Mouse (Mus musculus): ENCODE measurements around the gene Zfp646. TPM values are rescaled to one million over a fixed set of nuclear protein-coding genes. Genes with fewer than 3 reads are reported as not detected.
A peak's percentile ranks its signal among the peaks of the same experiment; 100 is the strongest.

Zfp646 gene
- polyA plus RNA-seq, 1 experiment from 2014 or later, result 17.2 TPM

DNA sequence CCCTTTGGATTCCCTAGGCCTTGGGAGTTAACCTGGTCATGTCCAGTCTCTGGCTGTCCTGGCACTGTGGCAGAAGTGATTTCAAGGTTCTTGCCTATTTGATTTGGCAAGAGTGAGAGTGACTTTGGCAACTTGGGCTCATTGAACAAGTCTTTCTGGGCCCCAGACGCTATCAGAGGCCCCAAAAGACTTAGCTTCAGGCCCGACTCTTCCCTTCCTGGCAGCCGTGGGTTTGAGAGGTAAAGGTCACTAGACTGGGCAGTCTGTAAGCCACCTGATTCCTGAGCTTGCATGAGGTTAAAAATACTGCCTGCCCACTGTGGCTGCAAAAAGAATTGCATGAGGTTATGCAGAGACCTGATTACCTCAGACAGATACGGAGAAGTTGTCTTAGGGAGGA, 32.6 kb downstream of the Zfp646 start:
- DNase-seq (ENCODE audit: low spot score), result no peak
- Histone ChIP-seq H3K9me3 (replicated peaks) (no peaks in the 10 kb centered on the region), H3K27ac (replicated peaks) (no peak overlapping the region), H3K4me1 (peaks cover 27% of the 10 kb centered on the region), H3K36me3 (peaks cover 52% of the 10 kb centered on the region), H3K4me3 (no peak overlapping the region), H3K27me3 (ENCODE audit: low read depth, poor library complexity, severe bottlenecking) (no peaks in the 10 kb centered on the region)
- WGBS, result 95% methylated on average over 4 of the region's 4 CpGs

DNA sequence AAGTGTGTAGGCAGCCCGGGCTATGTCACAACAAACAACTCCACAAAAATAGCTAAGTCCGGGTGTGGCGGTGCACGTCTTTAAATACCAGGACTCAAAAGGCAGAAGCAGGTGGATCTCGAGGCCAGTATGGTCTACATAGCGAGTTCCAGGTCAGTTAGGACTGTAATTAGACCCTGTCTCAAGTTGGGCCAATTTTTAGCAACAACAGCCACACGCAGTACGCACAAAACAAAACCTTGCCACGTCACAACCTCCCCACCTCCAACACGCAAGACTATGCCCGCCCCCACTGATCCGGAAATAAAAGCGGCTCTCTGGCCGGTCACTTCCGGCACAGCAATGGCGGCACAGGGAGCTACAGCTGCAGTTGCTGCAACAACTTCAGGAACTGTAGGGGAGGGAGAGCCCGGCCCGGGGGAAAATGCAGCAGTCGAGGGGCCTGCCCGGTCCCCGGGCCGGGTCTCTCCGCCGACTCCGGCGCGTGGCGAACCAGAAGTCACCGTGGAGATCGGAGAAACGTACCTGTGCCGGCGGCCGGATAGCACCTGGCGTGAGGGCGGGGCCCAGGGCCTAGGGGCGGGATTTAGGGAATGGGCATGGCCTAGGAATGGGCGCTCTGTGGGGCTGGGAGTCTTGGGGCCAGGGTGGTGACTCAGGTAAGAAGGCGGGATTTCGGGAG, 36.3 kb downstream of the Zfp646 start, which contains the start of gene Kat8:
Kat8 (plus strand) TSS at position 327 of the 682 bp plus-strand sequence.
- peak within 1 kb of the TSS; percentile 83 for H3K4me3 ChIP-seq
- peaks cover 56% of the 10 kb centered on the region for H3K36me3 ChIP-seq
- peak; percentile 92 for DNase-seq (ENCODE audit: low spot score)
- 1% methylated on average over 40 of the region's 40 CpGs for WGBS
- no peaks in the 10 kb centered on the region for H3K9me3 ChIP-seq (replicated peaks)
- peak within 1 kb of the TSS; percentile 89 for H3K27ac ChIP-seq (replicated peaks)
- H3K4me1 ChIP-seq, result peaks cover 14% of the 10 kb centered on the region
- H3K27me3 ChIP-seq (ENCODE audit: low read depth, poor library complexity, severe bottlenecking), result no peaks in the 10 kb centered on the region

DNA sequence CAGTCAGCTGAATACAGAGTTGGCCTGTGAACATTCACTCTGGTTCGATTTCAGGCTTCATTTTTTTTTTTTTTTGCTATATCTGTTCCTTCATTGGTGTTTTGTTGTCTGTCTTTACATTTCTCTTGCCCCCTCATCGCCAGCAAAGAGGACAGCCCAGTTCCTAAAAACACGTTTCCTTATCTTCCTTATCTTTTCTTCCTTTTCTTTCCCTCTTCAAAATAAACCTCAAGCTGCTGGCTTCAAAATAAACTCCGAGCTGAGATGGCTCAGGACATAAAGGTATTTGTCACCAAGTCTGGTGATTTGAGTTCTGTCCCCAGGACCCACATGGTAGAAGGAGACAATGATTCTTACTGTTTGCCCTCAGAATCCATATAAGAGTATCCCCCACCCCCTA, 36.9 kb downstream of the Zfp646 start:
- Histone ChIP-seq H3K27ac (replicated peaks) (peak overlapping the region; percentile 89), H3K9me3 (replicated peaks) (no peaks in the 10 kb centered on the region), H3K27me3 (ENCODE audit: low read depth, poor library complexity, severe bottlenecking) (no peaks in the 10 kb centered on the region), H3K36me3 (peaks cover 55% of the 10 kb centered on the region), H3K4me3 (peak overlapping the region; percentile 83), H3K4me1 (peaks cover 14% of the 10 kb centered on the region)
- no peak for DNase-seq (ENCODE audit: low spot score)
- WGBS, result 36% methylated on average over 4 of the region's 4 CpGs

DNA sequence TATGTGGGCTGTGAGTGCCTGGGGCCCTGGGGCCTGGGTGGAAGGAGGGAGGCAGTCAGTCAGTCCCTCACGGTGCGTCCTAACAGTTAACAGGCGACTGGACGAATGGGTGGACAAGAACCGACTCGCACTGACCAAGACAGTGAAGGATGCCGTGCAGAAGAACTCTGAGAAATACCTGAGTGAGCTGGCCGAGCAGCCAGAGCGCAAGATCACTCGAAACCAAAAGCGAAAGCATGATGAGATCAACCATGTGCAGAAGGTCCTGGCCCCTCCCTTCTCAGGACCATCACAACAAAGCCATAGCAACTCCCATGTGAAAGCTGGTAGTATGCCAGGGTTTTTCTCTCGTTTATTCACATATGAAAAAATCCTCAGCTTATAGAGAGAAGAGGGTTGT, 39.3 kb downstream of the Zfp646 start:
- H3K4me3 ChIP-seq, result no peak overlapping the region
- H3K36me3 ChIP-seq, result peaks cover 55% of the 10 kb centered on the region
- DNase-seq (ENCODE audit: low spot score), result no peak
- 94% methylated on average over 12 of the region's 12 CpGs for WGBS
- H3K4me1 ChIP-seq, result peaks cover 14% of the 10 kb centered on the region
- H3K9me3 ChIP-seq (replicated peaks), result no peaks in the 10 kb centered on the region
- no peaks in the 10 kb centered on the region for H3K27me3 ChIP-seq (ENCODE audit: low read depth, poor library complexity, severe bottlenecking)
- no peak overlapping the region for H3K27ac ChIP-seq (replicated peaks)

DNA sequence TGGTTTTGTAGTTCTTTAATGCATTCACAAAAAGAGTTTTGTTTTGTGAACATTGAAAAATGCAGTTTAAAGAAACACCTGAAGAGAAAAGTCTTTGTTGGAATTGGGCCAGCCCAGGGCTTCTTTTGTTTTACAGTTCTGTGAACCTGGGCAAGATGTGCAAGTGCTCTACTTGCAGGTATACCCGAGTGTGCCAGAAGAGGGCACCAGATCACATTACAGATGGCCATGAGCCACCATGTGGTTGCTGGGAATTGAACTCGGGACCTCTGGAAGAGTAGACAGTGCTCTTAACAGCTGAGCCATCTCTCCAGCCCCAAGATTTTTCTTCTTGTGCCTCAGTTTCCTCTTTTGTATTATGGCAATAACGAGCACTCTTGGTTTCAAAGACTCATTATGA, 42.2 kb downstream of the Zfp646 start:
- H3K9me3 ChIP-seq (replicated peaks), result no peaks in the 10 kb centered on the region
- WGBS, result 59% methylated on average over 3 of the region's 3 CpGs
- no peak overlapping the region for H3K4me3 ChIP-seq
- DNase-seq (ENCODE audit: low spot score), result peak; percentile 44
- H3K27me3 ChIP-seq (ENCODE audit: low read depth, poor library complexity, severe bottlenecking), result no peaks in the 10 kb centered on the region
- no peak overlapping the region for H3K27ac ChIP-seq (replicated peaks)
- H3K4me1 ChIP-seq, result peaks cover 3% of the 10 kb centered on the region
- peaks cover 83% of the 10 kb centered on the region for H3K36me3 ChIP-seq

DNA sequence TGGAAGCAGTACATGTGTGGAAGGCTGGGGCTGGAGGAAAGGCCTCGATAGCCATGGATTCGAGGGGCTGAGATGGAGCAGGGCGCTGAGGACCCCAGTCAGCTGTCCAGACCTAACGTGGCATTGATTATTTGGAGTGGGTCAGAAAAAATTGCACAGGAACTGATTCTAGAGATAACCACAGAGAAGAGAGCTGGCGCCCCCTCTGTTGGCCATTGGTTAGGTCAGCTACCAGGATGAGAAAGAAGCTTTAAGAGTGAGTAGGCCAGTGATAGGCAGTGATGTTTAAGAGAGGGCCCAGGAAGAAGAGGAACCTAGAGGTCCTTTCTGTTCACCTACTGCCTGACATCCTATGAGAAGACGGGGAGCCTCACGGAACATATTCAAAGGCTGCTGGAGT, 43.3 kb downstream of the Zfp646 start:
- DNase-seq (ENCODE audit: low spot score), result no peak
- WGBS, result 81% methylated on average over 7 of the region's 7 CpGs

DNA sequence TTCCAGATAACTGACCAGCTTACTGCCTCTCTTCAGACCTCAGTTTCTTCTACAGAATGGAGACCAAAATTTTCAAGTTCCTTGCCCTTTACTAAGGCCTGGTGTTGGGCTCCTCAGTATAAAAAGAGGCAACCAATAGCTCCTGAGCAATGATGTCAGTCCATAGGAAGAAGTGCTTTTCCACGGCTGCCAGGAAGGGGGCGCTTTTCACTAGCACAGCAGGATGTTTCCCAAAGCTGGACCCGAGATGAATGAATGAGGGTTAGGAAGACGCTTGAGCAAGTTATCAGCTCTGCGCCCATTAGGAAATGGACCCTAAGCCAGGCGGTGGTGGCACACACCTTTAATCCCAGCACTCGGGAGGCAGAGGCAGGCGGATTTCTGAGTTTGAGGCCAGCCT, 45.5 kb downstream of the Zfp646 start:
- DNase-seq (ENCODE audit: low spot score), result peak; percentile 29
- whole genome bisulfite sequencing, result 70% methylated on average over 8 of the region's 8 CpGs
- Histone ChIP-seq H3K4me3 (no peak overlapping the region), H3K27me3 (ENCODE audit: low read depth, poor library complexity, severe bottlenecking) (no peaks in the 10 kb centered on the region), H3K9me3 (replicated peaks) (no peaks in the 10 kb centered on the region), H3K27ac (replicated peaks) (no peak overlapping the region), H3K36me3 (peaks cover 95% of the 10 kb centered on the region), H3K4me1 (no peaks in the 10 kb centered on the region)

More for the DNA sequence above, 43.3 kb downstream of the Zfp646 start:
- Histone ChIP-seq H3K9me3 (replicated peaks) (no peaks in the 10 kb centered on the region), H3K4me3 (no peak overlapping the region), H3K27me3 (ENCODE audit: low read depth, poor library complexity, severe bottlenecking) (no peaks in the 10 kb centered on the region), H3K4me1 (no peaks in the 10 kb centered on the region), H3K27ac (replicated peaks) (no peak overlapping the region), H3K36me3 (peaks cover 94% of the 10 kb centered on the region)

DNA sequence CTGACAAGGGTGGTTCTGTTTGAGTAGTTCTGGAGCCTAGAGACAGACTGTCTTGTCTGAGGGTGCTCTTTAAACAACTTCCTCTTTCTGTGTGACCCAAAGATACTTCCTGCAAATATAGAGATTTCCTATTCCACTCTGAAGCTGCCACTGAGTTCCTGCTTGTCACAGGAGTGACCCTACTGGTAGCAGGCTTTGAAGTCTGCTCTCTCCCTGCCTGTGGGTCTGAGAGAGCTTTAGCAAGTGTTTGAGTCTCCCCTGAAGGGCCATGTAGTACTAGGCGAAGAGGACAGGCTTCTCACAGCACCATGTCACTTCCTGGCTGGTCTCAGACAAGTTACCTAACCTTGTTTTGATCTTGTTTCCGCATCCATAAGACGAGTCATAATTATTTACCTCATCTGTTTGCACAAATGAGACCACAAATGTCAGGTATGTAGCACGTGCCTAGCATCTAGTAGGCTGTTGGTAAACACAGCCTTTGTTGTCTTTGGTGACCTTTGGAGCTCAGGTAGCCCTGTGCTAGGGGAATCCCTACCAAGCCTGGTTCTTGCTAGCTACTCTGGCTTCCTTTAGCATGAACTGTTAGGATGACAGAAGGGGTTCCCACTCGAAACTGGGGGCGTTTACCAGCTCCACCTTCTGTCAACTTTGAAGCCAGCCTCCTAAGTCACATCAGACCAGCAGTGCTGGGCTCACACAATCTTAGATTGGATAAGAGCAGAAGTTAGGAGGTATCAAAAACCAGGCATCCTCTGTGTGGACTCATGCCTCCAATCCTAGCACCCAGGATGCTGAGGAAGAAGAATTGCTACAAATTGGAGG, 46.6 kb downstream of the Zfp646 start:
- H3K27ac ChIP-seq (replicated peaks), result no peak overlapping the region
- H3K9me3 ChIP-seq (replicated peaks), result no peaks in the 10 kb centered on the region
- WGBS, result 84% methylated on average over 6 of the region's 6 CpGs
- no peak for DNase-seq (ENCODE audit: low spot score)
- peaks cover 96% of the 10 kb centered on the region for H3K36me3 ChIP-seq
- H3K27me3 ChIP-seq (ENCODE audit: low read depth, poor library complexity, severe bottlenecking), result peaks cover 5% of the 10 kb centered on the region
- H3K4me3 ChIP-seq, result no peak overlapping the region
- H3K4me1 ChIP-seq, result no peaks in the 10 kb centered on the region

DNA sequence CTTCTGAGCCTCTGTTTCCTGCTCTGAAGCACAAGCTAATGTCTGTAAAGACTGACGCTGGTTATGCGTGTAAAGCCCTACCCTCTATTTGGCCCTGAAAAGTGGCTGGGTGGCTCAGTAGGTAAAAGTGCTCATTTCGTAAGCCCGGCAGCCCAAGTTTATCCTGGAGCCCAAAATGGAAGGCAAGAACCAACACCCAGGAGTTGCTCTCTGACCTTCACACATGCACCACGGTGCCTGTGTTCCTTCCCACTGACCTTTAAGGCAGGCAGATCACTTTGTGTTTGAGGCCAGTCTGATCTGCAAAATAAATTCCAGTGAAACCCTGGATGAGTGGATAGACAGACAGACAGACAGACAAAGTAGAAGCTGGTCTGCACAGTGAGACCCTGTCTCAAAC, 47.7 kb downstream of the Zfp646 start:
- Histone ChIP-seq H3K27me3 (ENCODE audit: low read depth, poor library complexity, severe bottlenecking) (peaks cover 15% of the 10 kb centered on the region), H3K27ac (replicated peaks) (no peak overlapping the region), H3K36me3 (peaks cover 91% of the 10 kb centered on the region), H3K4me1 (peaks cover under 1% of the 10 kb centered on the region; the same call in 1 of the 2 replicates), H3K9me3 (replicated peaks) (no peaks in the 10 kb centered on the region), H3K4me3 (no peak overlapping the region)
- no peak for DNase-seq (ENCODE audit: low spot score)
- 91% methylated on average over 5 of the region's 5 CpGs for WGBS

DNA sequence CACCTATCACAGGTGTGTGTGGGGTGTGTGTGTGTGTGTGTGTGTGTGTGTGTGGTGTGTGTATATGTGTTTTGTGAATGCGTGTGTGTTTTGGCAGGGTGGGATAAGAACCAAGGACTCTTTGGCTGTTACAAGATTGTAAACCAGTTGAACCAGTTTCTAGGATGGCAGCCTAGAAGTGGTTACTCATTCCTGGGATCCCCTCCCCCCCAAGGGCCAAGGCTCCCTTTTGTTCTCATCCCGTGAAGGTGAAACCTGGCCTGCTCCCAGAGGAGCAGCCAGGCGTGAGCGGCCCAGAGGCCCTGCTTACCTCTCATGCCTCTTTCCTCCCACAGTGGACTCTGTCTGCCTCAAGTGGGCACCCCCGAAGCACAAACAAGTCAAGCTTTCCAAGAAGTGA, 49.2 kb downstream of the Zfp646 start:
- H3K27me3 ChIP-seq (ENCODE audit: low read depth, poor library complexity, severe bottlenecking), result peaks cover 31% of the 10 kb centered on the region
- DNase-seq (ENCODE audit: low spot score), result no peak
- H3K4me1 ChIP-seq, result peaks cover 12% of the 10 kb centered on the region
- H3K4me3 ChIP-seq, result no peak overlapping the region
- H3K27ac ChIP-seq (replicated peaks), result no peak overlapping the region
- WGBS, result 67% methylated on average over 5 of the region's 5 CpGs
- no peaks in the 10 kb centered on the region for H3K9me3 ChIP-seq (replicated peaks)
- H3K36me3 ChIP-seq, result peaks cover 77% of the 10 kb centered on the region

DNA sequence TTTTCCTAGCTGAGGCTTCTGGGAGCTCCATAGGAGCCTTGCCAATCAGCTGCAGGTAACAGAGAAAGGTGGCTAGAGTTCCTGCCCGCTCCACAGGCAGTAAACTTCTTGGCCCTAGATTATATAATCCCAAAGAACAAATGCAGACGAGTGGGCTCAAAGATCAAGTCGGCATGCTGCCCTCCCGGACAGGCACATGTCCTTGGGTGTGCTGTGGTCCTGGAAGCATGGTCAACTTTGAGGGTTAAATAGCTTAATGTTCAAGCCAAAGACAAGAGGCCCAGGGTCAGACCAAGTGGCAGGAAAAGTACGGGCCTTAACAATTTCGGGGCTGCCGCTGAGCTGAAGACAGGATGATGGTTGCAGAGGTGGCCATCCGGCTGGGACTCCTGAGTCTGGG, 50.0 kb downstream of the Zfp646 start:
- 88% methylated on average over 8 of the region's 8 CpGs for WGBS
- Histone ChIP-seq H3K36me3 (peaks cover 68% of the 10 kb centered on the region), H3K9me3 (replicated peaks) (no peaks in the 10 kb centered on the region), H3K27ac (replicated peaks) (no peak overlapping the region), H3K27me3 (ENCODE audit: low read depth, poor library complexity, severe bottlenecking) (peaks cover 36% of the 10 kb centered on the region), H3K4me3 (no peak overlapping the region), H3K4me1 (peaks cover 12% of the 10 kb centered on the region)
- DNase-seq (ENCODE audit: low spot score), result no peak

DNA sequence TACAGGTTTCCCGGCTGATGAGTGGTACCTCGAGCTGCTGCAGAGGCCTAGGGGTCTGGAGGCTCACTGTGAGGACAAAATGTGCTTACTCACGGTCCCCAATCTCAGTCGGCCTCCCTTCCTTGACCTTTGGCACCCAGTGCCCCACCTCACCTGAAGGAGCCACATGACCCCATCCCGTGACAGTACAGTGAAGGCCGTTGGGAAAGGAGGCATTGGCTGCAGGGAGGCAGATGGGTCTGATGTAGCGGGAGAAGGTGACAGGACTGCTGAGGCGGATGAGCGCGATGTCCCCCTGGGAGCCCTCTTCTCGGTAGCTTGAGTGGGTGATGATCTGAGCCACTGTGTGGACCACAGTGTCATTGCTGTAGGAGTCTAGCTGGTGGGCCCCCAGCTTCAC, 50.8 kb downstream of the Zfp646 start:
- peaks cover 36% of the 10 kb centered on the region for H3K27me3 ChIP-seq (ENCODE audit: low read depth, poor library complexity, severe bottlenecking)
- H3K4me1 ChIP-seq, result peaks cover 19% of the 10 kb centered on the region
- no peak overlapping the region for H3K27ac ChIP-seq (replicated peaks)
- H3K36me3 ChIP-seq, result peaks cover 61% of the 10 kb centered on the region
- no peak for DNase-seq (ENCODE audit: low spot score)
- H3K9me3 ChIP-seq (replicated peaks), result no peaks in the 10 kb centered on the region
- H3K4me3 ChIP-seq, result no peak overlapping the region; the same call in 1 of the 2 replicates
- WGBS, result 85% methylated on average over 11 of the region's 11 CpGs

DNA sequence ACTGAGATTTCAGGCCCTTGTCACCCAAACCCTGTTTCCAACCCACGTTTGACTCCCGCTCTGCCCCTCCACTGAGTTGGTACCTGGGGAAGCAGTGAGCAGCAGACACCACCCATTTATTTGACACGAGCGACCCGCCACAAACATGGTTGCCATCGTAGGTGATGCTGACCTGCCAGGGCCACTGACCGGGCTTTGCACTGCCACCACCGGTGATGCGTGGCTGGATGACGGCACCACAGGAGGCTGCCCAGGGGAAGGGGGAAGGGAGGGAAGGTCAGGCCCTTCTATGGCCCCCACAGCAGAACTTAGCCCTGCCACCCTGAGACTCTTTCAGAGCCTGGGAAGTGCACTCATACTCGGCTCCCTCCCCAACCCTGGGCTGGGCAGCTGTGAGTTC, 51.7 kb downstream of the Zfp646 start:
- no peak overlapping the region for H3K4me3 ChIP-seq
- no peaks in the 10 kb centered on the region for H3K9me3 ChIP-seq (replicated peaks)
- H3K4me1 ChIP-seq, result peaks cover 28% of the 10 kb centered on the region
- 87% methylated on average over 11 of the region's 11 CpGs for WGBS
- peaks cover 36% of the 10 kb centered on the region for H3K27me3 ChIP-seq (ENCODE audit: low read depth, poor library complexity, severe bottlenecking)
- peaks cover 52% of the 10 kb centered on the region for H3K36me3 ChIP-seq
- no peak overlapping the region for H3K27ac ChIP-seq (replicated peaks)
- DNase-seq (ENCODE audit: low spot score), result no peak

Measured in midbrain, embryonic 10.5 days (tissue).